Mouse (Mus musculus) CD4-positive, CD25-positive, alpha-beta regulatory T cell, adult 2 months (primary cell): ENCODE results near the gene Ap3b1.
"Not testable (repeated sequence)": the region's sequence is repeated elsewhere in the genome, so short reads cannot be mapped to it uniquely, and the experiment has no call there.

Experiments
- DNase-seq: peaks from one replicate; pipeline ENCODE4 v3.0.0-alpha.2; 2012; ENCODE audit warnings: low read depth, low spot score

The Ap3b1 gene

GRCm38 (mm10) chr13:94358401-94359265 is at the start of gene Ap3b1:
Gene Ap3b1 (plus strand): TSS chr13:94358960.
- DNase-seq: peak; percentile 92

DNA sequence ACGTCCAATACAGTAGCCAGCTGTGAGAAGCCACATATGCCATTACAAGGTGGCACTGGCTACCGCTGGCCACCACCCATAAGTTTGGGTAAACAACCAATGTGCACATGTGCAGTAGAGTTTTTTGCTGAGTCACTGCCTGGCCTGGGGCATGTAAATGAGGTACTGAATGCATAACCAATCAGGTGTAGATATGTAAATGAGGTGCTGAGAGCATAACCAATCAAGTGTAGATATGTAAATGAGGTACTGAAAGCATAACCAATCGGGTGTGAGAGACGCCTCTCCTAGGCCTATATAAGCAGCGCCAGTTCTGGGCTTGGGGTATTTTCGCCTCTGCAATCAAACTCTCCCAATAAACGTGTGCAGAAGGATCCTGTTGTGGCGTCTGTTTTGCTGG is 45.9 kb upstream of the Ap3b1 start:
- not testable (repeated sequence) for DNase-seq

DNA sequence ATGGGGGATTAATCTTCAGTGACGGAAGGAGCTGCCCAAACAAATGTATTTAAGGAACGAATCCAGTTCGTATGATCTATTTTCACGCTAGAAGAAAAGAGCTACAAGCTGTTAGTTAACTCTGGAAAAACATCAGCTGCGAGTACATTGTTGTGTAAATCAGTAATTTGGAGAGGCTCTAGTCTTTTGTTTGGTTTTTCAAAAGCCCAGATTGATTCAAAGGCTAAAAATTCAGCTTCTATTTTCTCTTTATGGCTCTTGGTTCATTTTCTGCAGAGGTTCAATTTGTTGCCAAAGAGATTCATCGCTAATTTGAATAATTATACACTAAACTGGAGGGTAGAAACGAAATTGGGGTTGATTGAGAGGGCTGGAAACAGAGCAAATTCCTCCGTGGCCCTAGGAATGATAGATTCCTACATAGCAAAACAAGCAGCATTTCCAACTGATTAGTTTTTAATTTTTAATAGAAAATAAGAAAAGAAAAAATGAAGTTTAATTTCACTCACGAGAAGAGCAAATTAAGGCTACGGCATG is 41.7 kb upstream of the Ap3b1 start:
- DNase-seq: no peak

GRCm38 (mm10) chr13:94321094-94321792 is 37.5 kb upstream of the Ap3b1 start:
- DNase-seq: no peak

DNA sequence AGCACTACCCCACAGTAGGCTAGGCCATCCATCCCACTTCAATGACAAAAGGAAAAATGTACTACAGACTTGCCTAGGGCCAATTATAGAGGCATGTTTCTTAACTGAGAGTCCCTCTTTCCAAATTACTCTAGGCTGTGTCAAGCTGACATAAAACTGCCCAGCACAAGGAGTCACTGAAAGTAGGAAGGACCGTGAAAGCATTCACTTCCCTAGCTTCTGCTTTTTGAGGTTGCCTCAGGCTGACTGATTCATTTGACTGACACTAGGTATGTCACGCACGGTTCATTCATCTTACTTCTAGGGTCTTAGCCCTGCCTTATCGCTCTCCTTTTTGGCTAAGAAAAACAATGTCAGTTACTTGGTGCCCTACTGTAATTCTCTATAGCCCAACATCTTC is 36.3 kb upstream of the Ap3b1 start:
- no peak for DNase-seq

GRCm38 (mm10) chr13:94328063-94328462 is 30.7 kb upstream of the Ap3b1 start:
- DNase-seq: peak; percentile 55

DNA sequence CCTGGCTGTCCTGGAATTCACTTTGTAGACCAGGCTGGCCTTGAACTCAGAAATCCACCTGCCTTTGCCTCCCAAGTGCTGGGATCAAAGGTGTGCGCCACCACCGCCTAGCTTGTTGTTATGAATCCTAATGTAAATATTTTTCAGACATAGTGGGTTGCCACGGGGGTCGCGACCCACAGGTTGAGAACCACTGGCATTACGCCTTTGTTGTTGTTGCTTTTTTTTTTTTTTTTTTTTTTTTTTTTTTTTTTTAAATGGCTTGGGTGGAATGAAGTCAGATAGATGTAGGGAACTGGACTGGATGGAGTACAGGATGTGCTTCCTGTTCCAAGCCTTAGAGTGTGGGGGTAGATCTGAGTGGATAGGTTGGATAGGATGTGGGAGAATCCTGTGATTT is 29.8 kb upstream of the Ap3b1 start:
- not testable (repeated sequence) for DNase-seq

DNA sequence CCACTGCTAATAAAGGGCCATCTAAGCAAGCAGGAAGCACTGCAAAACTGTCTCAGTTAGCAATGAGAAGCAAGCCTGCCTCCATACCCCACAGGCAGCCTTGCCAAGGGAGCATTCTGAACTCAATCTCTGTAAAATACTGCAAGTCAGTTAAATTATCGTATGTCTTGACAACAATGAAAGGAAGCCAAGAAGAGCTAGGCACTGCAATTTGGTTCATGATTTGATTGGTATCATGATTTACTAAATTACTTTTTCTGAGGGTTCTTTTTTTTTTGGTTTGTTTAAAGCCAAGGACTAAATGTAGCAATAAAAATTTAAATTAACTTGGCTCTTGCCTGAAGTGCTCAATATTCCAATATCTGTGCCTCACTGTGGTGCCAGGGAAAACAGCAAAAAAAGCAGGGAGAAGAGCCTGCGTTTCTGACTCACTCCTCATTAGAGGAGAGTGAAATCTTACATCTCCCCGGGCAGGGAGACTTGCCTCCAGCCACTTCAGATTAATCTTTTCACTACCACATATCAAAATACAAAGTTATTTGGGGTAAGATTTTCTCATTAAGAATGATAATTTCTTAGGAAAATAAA is 28.3 kb upstream of the Ap3b1 start:
- DNase-seq: no peak

DNA sequence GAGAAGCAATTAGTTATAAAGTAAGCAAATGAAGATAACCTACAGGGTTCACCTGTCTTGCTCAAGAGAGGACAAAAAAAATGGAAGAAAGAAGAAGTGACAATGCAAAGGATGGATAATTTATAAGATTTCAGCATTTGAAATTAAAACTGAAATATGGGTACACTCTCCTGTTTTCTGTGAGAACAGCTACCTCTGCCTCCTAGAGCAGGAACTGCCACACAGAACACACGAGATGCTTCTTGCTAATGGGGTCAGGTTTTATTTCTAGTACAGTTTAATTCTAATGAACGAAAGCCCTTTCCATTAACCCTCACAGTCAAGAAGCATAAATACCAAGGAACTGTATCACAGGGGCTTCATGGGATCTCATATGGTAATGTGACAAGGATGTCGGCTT is 20.4 kb upstream of the Ap3b1 start:
- no peak for DNase-seq

DNA sequence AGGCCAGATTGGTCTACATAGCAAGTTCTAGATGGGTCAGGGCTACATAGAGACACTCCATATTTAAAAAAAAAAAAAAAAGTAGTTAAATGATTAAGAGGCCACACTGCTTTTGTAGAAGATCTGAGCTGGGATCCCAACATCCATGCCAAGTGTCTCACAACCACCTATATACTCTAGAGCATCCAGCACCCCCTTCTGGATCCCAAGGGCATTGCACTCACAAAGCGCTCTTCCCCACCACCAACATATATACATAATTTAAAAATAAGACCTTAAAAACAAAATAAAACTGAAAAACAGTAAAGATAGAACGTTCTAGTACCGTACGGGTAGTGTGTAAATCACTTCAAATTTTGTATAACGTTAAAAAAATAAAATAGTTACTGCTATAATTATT is 15.6 kb upstream of the Ap3b1 start:
- DNase-seq: peak; percentile 34

GRCm38 (mm10) chr13:94344600-94344999 is 14.2 kb upstream of the Ap3b1 start:
- DNase-seq: not testable (repeated sequence)

DNA sequence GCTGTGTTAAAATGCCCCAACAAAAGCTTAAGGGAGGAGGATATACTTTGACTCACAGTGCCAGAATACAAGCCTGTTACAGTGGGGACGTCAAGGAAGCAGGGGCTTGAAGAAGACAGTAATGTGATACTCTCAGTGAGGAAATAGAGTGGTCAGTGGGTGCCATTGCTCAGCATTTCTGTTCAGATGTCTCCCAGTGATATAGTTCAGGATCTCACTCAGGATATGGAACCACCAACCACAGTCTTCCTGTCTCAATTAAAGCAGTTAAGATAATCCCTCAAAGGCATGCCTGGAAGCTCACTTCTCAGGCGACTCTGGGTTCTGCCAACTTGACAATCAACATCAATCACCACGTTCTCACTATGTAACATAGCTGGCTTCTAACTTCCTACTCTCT is 4.2 kb upstream of the Ap3b1 start:
- no peak for DNase-seq

DNA sequence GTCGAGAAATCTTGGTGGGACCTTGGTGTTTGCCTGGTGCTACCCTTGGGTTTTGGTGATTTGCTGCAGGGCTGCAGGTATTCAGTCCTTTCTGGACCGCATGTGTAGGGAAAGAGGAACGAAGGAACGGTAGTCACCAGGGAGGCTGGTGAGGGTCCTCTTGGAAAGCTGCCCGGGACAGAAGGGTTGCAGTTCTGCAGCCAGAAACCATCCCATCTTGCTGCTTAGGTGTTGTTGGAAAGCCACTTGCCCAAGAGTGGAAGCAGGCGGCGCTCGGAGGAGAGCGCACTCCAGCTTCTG is 709 bp upstream of the Ap3b1 start:
- no peak for DNase-seq

DNA sequence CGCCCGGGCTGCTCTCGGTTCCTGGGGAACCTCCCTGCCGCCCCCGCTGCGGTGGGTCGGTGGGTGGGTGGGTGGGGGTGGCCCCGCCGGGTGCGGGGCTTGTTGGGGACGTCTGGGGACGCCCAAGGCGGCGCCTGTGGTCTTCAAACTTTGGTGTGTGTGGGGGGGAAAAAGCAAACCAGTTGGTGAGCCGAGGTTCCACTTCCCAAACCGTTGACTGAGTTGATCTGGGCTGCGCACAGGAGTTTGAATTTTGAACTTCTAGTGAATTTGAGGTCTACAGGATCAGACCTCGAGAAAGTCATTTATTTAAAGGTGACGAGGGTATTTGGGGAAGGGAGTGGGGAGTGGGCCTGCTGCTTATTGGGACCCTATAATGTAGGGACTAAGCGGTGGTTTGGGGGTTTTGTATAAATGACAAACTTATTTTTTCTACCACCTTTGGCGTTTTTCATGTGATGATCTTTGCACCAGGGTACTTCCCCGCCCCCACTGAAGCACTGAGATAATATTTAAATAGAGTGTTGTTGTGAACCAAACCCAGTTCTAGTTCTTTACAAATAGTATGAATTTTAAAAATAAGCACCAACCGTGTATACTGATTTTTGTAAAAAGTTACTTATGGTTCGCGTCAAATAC is 641 bp downstream of the Ap3b1 start:
- DNase-seq: peak; percentile 35

DNA sequence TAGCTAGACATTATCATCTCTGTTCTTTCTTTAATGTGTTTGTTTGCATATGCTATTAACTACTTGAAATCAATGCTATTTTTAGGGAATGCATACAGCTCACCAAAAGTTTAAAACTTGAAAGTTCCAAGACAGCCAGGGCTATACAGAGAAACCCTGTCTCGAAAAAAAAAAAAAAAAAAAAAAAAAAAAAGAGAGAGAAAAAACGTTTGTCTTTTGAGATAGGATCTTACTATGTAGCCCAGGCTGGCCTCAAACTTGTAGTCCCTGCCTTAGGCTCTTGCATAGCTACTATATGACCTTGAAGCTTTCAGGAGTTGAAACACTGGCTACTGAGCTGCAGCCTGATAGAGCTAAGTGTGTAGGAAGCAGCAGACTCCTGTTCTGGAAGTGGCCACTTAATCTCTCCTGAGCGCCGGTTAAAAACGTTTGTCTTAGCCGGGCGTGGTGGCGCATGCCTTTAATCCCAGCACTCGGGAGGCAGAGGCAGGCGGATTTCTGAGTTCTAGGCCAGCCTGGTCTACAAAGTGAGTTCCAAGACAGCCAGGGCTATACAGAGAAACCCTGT is 2.3 kb downstream of the Ap3b1 start:
- not testable (repeated sequence) for DNase-seq

DNA sequence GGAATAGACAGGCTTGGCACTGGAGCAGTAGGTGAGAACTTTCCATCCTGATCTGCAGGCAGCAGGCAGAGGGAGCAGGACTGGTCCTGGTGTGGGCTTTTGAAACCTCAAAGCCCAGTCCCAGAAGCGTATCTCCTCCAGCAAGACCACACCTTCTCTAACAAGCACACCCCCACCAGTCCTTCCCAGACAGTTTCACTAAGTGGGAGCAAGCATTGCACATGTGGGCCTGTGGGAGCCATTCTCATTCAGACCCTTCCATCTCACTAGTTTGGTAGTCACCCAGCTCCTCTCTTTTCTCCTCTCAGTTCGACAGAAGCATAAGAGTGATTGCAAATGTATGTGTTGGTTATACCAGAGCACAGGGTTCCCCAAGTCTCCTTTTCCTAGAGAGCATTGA is 5.6 kb downstream of the Ap3b1 start:
- no peak for DNase-seq

DNA sequence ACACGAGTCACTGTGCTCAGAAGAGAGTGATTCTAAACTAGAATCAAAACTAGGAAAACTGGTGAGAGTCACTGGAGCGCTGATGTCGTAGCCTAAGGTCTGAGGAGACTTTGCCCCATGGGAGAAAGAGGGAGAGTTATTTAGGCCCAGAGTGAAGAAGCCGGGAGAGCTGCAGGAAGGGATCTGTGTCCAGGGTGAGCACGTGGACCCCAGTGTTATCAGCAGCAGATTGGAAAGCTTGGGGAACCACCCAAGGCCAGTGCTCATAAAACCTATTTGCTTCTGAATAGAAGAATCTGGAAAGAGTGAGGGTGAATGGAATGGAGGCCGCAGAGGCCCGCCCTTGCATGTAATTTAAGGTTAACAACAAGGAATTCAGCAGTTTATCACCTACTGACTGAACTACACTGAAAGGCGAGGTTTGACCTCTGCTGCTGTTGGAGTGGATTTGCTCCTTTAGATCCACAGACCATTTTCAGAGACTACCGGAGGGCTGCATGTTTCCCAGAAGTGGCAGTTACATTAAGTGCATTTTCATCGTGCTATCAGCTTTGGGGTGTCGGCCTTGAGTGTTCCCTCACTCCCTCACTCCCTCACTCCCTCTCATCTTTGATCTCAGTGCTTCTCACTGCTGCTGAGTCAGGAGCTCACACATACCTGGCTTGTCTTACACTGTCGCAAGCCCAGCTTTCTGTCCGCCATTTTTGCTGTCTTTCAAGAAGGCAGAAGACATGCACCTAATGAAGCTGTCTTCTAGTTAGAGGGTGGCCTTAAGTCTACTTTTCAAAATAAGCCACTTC is 6.5 kb downstream of the Ap3b1 start:
- no peak for DNase-seq

- DNase-seq: no peak
These were observed 9.1 kb downstream of the Ap3b1 start for GRCm38 (mm10) chr13:94367869-94368268.

- DNase-seq: no peak
These were observed 11.8 kb downstream of the Ap3b1 start for GRCm38 (mm10) chr13:94370521-94370920.

DNA sequence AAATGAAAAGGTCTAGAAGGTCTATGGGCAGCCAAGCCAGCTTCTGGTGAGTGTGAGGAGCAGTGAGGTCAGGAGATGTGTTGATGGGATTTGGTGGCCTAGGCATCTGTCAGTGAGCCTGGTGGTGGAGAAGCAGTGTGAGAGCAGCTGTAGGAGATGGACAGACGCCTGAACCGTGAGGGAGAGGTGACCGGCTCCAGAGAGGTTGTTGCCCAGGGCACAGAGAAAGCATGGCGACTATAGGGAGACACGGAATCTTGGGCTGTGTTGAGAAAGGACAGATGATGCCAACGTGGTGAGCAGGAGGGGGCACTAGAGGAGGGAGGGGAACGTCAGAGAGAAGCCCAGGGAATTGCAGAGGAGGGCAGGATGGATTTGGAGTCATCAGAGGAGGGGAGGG is 13.3 kb downstream of the Ap3b1 start:
- DNase-seq: no peak

DNA sequence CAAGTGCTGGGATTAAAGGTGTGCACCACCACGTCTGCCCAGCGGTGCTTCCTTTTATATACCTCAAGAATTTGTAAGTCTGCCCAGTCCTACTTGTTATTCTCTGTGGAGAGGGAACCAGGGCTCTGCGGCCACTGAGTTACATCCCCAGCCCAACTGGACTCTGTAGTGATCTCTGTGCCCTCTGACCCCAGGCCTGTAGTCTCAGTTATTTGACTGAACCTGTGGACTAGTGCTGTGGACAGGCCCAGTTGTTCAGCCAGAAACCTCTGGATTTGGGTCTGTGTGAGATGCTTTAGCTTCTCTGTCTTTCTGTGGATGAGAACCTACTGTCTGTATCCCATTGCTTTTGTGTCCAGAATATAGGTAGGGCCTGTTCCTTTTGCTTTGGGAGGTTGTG is 15.4 kb downstream of the Ap3b1 start:
- DNase-seq: no peak
